Mouse (Mus musculus): ENCODE data around the gene Rps13.

The Rps13 gene

GRCm38 (mm10) chr7:116292377-116292776, 41.6 kb downstream of the Rps13 start:
- DNase-seq (ENCODE audit: low spot score), result no peak

DNA sequence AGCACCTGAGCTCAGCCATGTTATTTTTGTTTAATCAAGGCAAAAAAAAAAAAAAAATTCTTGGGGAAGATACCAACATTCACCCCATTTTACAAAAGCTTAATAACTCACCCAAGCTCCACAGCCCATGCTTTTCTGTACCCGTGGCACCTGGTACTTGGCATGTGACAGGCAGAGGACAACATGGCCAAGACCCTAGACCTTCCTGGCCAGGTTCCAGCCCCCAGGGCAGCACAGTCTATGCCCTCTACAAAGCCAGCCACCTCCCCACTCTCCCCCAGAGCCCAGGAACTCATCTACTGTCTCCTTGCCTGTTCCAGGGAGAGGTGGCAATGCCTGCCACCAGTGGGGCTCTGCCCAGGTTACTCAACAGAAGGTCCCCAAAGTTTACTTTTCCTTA, 43.4 kb downstream of the Rps13 start:
- DNase-seq (ENCODE audit: low spot score), result no peak

DNA sequence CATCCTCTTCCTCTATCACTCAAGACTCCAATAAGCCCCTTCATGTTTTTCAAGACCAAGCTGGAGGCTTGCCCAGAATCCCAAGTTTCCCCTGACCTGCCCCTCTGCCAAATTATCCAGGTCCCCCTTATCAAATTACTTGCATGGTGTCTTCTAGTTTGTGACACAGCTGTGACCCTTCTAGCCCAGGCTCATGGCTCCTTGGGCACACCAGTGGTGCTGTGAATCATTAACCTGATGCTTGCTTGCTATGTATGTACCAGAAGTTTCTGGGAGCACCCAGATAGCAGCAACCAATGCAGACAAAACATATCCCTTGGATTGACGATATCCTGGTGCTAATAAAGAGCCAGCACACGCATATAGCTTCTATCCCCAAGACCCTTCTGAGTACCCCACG, 45.0 kb downstream of the Rps13 start:
- DNase-seq (ENCODE audit: low spot score), result no peak

DNA sequence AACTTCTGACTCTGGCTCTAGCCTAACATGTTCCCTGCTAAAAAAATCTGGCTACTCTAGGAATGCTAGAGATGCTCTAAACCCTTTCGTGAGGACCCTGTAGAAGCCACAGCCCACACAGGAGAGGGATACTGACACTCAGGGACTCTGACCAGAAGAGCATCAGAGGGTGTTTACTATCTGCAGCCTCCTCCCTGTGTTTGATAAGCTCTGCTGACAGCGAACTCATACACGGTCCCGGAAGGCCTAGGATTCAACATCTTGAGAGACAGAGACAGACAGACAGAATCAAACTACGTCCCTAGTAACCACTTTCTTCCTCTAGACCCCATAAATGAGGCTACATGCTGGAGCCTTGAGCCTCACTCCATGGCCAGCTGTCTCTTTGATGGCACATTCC, 46.0 kb downstream of the Rps13 start:
- no peak for DNase-seq (ENCODE audit: low spot score)

DNA sequence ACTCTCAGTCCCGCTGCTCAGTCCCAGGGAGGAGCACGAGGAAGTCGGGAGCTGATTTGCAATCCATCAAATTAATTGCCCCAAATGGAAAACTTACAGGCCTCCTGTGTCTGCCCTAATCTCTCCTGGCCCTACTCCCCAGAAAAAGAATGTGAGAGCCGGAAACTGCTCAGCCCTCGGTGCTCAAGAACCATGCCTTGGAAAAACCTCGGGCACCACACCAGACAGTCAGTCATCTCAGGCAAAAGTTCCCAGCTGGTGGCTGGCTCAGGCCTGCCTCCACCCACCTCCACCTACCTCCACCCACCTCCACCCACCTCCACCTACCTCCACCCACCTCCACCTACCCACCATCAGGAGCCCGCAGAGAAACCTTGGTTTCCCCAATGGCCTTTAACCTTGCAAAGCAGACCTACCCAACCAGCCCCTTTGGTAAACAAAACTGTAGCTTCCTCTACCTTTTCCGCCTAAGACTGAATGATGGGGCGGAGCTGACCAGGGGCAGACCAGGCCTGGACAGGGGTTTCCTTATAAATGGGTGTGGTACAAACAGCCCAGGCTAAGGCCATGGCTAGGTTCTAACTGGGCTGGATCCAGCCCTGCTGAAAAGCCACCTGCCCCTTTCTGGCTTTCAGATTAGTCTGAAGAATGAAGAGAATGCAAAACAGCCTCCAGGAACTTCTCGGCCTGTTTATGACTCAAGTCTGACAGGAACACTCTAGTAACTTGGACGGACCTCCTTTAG, 47.2 kb downstream of the Rps13 start:
- DNase-seq (ENCODE audit: low spot score), result no peak

GRCm38 (mm10) chr7:116286173-116286572, 47.8 kb downstream of the Rps13 start:
- no peak for DNase-seq (ENCODE audit: low spot score)

DNA sequence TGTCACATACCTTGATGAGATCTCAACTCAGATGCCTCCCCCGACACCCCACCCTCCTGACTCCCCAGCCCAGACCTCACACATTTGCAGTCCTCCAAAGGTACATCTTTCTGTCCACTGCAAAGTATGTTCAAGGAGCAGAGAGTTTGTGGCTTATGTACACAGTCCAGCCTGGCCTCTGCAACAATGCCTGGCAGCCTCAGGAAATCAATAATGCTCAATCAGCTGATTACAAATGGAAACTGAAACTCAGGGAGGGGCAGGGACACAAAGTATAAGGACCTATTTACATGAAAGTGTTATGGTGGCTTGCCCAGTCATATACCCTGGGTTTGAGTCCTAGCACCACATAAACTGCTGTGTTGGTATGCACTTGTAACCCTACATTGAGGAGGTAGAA, 48.8 kb downstream of the Rps13 start:
- DNase-seq (ENCODE audit: low spot score), result no peak

DNA sequence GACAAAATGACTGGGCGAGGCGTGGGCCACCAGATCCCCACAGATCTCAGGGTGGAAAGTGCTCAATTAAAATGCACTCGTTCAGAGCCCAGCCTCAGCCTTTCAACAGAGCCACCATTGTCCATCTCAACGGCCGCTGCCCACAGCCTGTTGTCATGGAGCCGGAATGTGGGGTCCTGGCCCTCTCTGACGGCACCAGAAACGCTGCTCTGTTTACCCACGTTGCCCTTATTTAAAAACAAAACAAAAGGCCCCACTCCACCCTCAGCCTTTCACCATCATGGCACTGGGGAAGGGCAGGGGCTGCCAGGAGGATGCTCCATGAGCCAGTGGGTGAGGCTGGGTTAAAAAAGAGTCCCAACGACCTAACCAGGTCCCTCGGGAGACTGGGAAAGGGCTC, 51.2 kb downstream of the Rps13 start:
- DNase-seq (ENCODE audit: low spot score), result no peak
